Mouse (Mus musculus) cerebellum, adult 9-10 months (tissue): Measurements from ENCODE around the gene Tjp2.
"Not testable (repeated sequence)": the region's sequence is repeated elsewhere in the genome, so short reads cannot be mapped to it uniquely, and the experiment has no call there.

Experiments
- DNase-seq: peaks from one replicate; pipeline ENCODE4 v3.0.0; 2022

Gene Tjp2

DNA sequence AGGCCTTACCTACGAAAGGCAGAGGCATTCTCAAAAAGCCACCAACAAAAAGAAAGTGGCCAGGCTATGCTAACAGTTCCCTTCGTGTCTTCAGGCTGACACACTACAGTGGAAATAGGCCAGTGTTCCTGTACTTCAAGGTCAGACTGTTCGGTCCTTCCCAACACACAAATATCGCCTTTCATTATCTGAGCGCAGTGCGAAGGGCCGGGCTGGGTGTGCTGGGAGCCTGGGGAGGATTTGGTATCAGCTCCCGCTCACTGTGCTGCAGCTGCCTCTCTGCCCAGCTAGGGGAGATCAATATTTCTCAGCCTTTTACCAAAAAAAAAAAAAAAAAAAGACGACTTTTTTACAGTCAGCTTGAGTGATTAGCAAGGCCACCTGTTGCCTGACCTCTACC, 106.1 kb downstream of the Tjp2 start:
- DNase-seq: no peak

GRCm38 (mm10) chr19:24111581-24111980, 113.2 kb downstream of the Tjp2 start:
- DNase-seq: no peak

- no peak for DNase-seq
Measured at GRCm38 (mm10) chr19:24107707-24108106, 117.1 kb downstream of the Tjp2 start.

DNA sequence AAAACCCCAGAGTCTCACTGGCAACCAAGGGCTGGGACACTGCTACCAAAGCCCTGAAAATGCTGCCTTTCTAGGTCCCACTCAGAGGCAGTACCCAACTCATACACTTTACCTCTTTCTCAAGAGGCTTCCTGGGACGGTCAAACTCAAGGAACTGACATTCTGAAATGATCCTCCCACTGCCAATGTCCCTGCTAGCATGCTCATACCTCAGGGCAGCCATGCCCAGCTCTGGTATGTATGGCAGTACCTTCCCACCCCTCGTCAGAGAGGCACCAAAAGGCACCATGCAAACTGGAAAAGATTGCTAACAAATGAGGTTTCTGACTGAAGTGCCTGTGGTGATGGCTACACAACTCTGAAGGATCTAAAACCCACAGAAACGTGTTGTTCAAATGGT, 121.0 kb downstream of the Tjp2 start:
- no peak for DNase-seq

DNA sequence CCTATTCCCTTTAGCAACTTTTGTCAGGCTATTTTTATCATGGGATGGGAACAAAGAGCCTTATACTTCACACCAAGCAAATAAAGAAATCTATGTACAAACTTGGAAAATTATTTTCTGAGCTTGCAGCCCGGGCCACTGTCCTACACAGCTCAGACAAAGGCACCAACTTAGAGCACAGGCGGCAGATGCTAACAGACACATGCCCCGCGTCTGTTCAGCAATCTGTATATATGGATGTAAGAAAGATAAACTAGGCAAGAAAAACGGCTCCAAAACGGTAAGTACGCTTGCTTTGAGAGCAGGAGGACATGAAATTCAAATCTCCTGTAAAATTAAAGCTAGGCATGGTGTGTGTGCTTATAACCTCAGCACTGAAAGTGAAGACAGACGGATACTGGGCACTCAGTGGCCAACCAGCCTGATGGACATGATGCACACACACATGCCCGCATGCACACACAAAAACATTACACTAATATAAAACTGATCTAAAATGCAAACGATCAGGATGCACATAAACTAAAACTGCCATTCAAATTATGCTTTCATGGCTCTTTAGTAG, 122.2 kb downstream of the Tjp2 start:
- DNase-seq: no peak

- DNase-seq: peak; percentile 12
Measured at GRCm38 (mm10) chr19:24101183-24101582, 123.6 kb downstream of the Tjp2 start.

GRCm38 (mm10) chr19:24098691-24099090, 126.1 kb downstream of the Tjp2 start:
- DNase-seq: no peak

GRCm38 (mm10) chr19:24097666-24098455, 127.0 kb downstream of the Tjp2 start:
- DNase-seq: no peak

DNA sequence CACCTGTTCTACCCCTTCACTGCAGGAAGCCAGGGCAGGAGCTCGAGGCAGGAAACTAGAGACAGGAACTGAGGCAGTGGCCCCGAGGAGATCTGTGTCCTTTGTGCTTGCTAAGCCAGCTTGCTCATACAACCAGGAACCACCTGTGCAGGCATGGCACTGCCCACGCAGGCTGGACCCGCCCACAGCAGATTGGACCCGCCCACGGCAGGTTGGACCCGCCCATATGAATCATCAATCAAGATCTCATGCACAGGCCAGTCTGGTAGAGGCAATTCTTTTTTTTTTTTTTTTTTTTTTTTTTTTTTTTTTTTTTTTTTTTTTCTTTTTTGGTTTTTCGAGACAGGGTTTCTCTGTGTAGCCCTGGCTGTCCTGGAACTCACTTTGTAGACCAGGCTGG, 132.8 kb downstream of the Tjp2 start:
- not testable (repeated sequence) for DNase-seq

GRCm38 (mm10) chr19:24090366-24090765, 134.5 kb downstream of the Tjp2 start:
- DNase-seq: no peak

DNA sequence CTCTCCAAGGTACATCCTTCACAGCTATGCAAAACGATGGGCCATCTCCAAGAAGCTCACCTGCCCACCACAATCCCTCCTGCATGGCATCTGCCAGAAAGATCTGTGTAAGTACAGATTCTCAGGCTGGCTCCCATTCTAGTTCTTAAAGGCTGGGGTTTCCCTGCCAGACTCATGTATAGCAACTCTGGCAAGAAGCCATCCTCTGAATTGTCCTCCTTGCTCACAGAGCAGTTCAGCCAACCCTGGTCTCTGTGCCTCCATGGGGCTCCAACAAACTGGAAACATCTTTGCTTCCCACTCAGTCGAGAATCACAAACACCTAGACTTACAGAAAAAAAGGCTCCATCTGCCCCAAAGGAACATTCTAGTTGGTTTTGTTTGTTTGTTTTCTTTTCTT, 139.5 kb downstream of the Tjp2 start:
- DNase-seq: no peak

DNA sequence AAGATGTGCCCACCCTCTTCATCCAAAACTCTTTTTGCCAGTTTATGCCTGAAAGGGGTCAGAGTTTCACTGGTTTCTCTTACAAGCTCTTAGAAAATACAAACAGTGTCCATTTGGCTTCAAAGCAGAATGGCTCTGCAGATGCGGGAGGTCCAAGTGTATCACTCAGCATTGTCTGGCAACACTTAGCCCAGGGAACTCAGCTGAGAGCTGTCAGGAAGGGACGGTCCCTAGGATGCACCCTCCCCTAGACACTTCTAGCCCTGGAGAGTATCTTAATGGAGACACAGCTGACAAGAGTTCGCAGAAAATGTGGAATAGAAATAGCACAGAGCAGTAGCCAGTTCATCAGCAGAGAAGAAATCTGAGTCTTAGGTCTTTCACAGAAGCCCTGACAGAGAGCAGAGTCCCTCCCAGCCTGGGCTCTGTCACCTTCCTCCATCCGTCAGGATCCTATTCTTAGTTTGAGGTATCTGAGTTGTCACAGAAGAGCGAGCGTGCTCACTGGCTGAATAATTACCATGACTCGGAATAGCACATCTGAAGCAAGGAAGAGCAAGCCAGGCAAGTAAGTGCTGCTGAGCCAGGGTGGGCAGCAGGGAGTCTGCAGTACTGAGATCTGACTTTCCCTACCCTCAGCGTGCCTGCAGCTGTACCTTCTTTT, 144.3 kb downstream of the Tjp2 start:
- DNase-seq: no peak

- DNase-seq: no peak
Measured at GRCm38 (mm10) chr19:24077658-24078057, 147.2 kb downstream of the Tjp2 start.

GRCm38 (mm10) chr19:24076536-24076935, 148.3 kb downstream of the Tjp2 start:
- DNase-seq: no peak

DNA sequence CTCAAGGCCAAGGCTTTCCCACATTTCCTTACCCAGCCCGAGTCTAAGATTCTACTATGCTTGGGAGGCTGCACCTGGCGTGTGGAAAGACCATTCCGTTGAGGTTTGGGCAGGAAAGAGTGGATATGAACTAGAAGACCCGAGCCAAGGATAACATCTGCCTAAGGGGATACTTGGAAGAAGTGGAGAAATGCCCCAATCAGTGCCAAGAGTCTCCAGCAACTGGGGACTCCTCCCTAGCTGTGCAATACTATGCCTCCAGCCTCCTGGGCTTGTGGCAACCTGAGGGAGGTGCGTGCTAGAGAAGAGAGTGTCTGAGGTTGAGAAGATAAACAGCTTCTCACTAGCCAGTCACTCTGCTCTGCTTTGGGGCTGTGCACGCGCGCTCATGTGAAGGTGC, 148.9 kb downstream of the Tjp2 start:
- no peak for DNase-seq

- DNase-seq: no peak
Measured at GRCm38 (mm10) chr19:24073155-24073554, 151.7 kb downstream of the Tjp2 start.

GRCm38 (mm10) chr19:24064348-24064895, 160.4 kb downstream of the Tjp2 start:
- no peak for DNase-seq

DNA sequence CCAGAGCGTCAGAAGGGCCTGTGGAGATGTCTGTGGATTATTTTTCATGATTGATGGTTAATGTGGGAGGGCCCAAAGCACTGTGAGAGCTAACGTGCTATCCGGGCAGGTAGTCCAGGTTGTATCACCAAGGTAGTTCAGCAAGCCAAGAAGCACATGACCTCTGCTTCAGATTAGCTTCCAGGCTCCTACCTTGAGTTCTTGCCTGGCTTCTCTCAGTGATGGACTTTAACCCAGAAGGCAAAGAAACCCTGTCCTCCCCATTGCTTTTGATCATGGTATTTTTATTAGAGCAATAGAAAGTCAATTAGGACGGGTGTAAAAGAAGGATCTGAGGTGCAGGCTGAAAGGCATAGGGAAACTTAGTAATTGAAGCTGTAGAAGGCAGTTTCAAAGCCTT, 161.2 kb downstream of the Tjp2 start:
- no peak for DNase-seq

DNA sequence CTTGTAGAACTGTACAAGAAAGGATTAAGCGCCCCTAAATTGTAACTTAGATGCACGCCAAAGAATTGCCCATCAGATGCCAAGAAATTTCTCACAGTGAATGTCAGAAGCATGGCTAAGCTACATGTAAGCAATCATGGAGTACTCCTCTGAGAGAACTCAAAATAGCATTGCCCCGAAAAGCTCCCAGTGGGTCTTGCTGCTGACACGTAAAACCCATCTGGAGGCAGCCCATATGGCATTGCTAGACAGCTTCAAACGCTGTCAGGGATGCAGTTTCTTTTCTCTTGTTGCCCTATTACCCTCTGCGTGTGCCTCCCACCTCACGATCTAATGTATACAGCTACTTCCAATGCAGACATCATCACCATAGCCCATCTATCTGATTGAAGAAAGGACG, 166.0 kb downstream of the Tjp2 start:
- DNase-seq: no peak

DNA sequence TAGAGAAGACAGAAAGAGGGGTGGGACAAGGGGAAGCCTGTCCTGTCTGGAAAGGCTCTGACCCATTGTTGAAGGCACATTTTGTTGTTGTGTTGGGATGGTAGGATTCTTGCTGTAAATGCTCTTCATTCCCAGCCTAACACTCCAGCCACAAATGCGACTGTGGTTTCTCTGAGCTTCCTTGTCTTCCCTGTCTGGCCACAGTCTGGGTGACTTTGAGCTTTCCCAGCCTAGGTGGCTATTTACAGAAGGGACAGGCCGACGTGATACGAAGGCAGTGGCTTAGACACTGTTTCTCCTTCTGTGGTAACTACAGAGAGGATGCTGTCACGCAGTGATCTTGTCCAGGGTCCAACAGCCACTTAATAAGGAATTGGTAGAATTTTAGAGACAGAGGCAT, 166.8 kb downstream of the Tjp2 start:
- DNase-seq: no peak

DNA sequence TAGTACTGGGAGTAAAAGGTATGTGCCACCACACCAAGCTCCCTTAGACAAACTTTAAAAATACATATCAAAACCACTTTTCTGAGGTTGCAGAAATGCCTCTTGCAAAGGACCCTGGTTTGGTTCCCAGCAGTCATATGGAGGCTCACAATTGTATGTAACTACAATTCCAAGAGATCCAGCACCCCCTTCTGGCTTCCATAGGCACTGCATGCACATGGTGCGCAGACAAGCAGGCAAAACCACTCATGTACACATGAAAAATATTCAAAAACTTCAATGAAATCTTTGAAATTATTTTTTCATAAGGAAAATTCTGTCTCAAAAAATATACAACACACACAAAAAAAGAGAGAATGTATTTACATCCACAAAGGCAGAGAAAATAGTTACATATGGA, 167.9 kb downstream of the Tjp2 start:
- DNase-seq: no peak

GRCm38 (mm10) chr19:24054904-24055303, 169.9 kb downstream of the Tjp2 start:
- DNase-seq: peak; percentile 26

DNA sequence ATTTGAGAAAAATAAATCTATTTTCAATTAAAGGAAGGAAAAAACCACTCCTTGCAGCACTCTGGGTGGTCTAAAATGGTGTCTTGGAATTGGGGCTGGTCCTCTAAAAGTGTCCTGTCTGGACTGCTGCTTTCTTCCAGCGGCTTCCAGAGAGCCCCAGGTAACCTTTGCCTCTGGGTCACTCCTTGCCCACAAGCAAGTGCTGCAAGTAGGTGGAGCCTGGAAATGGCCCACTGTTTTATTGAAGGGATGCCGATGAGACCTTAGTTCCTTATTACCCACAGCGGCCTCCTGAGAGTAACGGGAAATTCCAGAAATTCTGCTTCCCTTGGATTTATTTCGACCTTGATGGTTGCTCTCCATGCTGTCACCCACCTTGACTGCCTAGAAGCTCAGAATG, 170.6 kb downstream of the Tjp2 start:
- DNase-seq: no peak

DNA sequence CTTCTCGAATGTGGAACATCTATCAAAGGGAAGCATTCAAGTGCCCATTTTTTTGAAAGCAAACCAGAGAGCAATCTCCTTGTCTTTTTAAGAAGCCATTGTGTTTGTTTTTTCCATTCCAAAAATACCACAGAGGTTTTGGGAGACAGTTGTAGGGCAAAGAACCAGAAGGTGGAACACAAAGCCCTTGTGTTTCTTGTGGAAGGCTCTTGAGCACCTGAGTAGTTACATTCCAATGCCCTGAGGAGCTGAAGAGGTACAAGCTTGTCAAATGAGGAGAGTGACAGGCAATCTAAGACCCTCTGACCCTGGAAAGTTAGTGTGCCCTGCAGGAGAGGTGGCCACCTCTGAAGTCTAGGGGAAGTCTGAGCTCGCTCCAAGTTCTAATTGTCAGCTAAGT, 174.3 kb downstream of the Tjp2 start:
- no peak for DNase-seq
